Mouse (Mus musculus): ENCODE data around the gene Rab11fip3.

DNA sequence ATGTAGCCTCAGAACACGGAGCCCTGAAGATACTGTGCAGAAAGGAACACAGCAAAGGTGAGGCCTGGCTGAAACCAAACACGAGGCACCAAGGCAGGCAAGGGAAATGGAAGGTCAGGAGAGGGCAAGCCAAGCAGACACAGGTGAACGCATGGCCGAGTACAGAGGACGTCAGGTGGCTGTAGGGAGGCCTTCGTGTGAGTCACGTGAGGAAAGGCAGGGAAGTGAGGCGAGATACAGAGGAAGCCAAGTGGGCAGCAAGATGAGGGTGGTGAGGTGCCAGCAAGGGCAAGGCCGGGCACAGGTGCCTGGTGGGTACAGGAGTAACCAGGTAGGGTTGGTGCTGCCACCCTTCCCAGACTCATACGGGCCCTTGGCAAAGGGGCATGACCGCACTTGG lies 70.9 kb downstream of the Rab11fip3 start:
- TF ChIP-seq CTCF (IDR thresholded peaks at IDR 0.05; ENCODE audit: low read depth, low read length), result no peak
- no peak for TF ChIP-seq GATA1 (IDR thresholded peaks at IDR 0.05; ENCODE audit: borderline replicate concordance, low read length)
- TF ChIP-seq TAL1 (conservative IDR thresholded peaks at IDR 0.05; ENCODE audit: low read depth, low read length), result no peak
- TF ChIP-seq POLR2AphosphoS5 (IDR thresholded peaks at IDR 0.05; ENCODE audit: insufficient replicate concordance, low read depth, low read length), result no peak
- TF ChIP-seq GATA2 (IDR thresholded peaks at IDR 0.05; ENCODE audit: borderline replicate concordance, low read depth, low read length), result no peak
